Mouse (Mus musculus) left cerebral cortex, postnatal 10 days (tissue): Measurements from ENCODE around the gene Midn. TPM values are rescaled to one million over a fixed set of nuclear protein-coding genes. Genes with fewer than 3 reads are reported as not detected.
A peak's percentile ranks its signal among the peaks of the same experiment; 100 is the strongest.

ENCODE experiments used
- DNase-seq, 2 experiments: peaks; one replicate each; pipeline ENCODE4 v3.0.0; 2021 to 2022; ENCODE audit warnings: low spot score in 2 of 2, mixed read lengths in 1 of 2; ENCODE audit errors: extremely low spot score in 1 of 2
- intact Hi-C: fragments of 180-260 bp; cut with DNase I; formaldehyde crosslinking; loops from one replicate; pipeline ENCODE4 v1.15.1; 2025
- total RNA-seq, 2 experiments: library from RNA; stranded (reverse); gene quantifications; 2 replicates each; pipeline ENCODE4 v1.2.3; 2021

The Midn gene
- total RNA-seq, 2 experiments from 2014 or later, result 92.6 to 103 TPM

DNA sequence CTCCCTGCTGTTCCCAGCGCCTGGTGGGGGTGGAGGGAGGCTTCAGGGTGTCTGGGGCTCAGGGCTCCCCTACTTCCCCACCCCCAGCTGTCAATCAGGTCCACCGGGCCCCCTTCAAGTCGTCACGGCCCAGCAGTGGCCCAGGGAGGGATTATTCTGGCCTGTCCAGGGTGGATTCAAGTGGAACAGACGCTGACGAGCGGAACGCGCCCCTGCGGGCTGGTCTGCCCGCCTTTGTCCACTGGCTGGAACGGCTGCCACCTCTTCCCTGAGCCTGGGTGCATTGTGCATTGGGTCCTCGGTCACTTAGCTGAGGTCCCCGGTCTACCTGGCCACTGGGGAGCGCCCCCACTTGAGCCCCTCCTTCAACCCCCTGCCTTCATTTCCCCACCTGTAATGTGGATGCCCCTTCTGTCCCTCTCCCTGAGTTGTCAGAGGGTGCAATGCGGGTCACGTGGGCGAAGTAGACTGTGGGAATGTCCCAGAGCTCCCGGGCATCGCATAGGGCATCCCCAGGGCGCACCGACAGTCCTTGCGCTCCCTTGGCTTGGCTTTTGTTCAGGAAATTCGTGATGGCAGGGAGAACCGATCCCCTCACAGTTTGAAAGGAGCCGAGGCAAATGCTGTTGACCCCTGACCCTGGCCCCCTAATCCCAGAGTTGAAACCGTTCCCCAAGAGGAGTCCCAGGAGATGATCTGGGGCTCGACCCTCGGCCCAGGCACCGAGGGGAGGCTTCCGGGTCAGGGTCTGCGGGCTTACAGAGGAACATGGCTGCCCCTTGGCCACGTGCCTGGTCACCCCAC lies 48.9 kb downstream of the Midn start:
- intact Hi-C loops, result no loop called here
- no peak for DNase-seq

DNA sequence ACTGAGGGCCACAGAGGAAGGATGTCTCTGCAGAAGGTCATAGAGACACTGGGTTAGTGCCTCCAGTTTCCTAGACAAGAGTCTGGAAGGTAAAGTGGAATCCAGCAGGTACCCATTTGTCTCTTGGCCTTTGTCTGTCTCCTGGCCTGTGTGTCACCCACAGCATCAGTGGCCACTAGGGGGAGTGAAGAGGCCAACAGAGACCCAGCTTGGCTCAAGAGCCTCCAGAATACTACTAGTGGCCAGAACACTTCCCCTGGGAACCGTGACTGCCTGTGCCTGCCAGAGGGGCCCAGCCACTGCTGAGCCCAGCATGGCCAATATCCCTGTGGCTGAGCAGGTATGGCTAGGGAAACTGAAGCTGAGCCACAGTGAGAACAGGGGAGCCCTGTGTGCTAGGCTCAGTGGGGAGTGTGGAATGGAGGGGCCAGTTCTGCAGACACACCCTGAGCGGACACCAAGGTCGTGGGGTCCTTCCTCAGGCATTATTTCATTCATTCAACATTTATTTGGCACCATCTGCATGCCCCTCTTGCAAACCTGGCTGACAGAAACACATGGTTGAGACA lies 51.5 kb downstream of the Midn start:
- intact Hi-C loops, result no loop called here
- DNase-seq, result peak; percentile 63 to 86

DNA sequence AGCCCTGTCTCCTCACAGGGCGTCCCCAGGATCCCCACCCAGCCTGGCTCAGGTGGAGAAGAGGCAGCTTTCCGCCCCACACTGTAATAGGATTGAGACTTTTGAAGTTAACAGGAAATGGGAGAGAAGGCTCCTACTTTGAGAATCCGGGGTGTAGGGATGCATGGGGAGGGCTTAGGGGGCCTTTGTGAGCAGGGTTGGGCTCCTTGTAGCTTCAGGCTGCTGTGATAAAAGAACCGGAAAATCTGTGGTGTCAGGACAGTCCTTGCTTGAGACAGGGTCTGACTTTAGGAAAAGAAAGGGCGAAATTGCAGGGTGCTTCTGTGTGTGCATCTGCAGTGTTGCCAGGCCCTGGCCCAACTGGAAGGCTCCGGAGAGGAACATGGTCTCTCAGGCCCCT lies 52.4 kb downstream of the Midn start:
- no peak for DNase-seq
- intact Hi-C loops, result no loop called here

DNA sequence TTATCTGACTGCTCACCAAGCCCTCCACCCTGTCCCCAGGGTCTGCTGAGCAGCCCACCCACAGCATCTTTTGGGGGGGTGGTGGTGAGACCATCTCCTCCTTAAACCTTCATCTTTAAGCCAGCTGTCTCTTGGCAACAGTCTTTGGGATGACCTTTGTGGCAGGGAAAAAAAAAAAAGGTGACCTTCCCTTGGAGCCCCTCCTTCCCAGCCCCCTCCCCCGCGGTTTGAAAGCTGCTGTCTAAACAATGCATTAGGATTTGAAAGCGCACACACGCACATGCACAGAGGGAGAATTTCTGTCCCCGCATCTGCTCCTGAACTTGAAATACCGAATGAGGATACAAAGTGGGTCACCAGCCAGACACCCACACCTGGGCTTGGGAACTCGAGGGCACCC lies 56.0 kb downstream of the Midn start:
- DNase-seq, result no peak
- intact Hi-C loops, result no loop called here

DNA sequence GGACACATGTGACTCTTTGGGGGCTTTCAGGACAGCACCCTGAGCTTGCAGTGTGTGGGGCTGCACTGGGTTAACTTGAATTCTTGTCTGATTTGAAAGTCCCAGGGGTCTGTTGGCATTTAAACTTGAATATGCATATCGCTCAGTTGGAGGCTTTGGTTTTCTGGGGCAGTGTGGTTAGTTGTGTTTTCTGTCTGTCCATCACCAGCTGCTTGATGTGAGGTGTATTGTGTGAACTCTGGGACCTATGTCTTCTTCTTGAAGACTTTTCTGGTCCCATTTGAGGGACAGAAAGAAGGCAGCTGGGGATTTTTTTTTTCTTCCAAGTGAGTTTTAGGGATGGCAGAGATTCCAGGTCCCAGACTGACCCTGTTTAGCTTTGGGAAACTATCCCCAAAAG lies 59.1 kb downstream of the Midn start:
- DNase-seq, result no peak
- intact Hi-C loops, result no loop called here

DNA sequence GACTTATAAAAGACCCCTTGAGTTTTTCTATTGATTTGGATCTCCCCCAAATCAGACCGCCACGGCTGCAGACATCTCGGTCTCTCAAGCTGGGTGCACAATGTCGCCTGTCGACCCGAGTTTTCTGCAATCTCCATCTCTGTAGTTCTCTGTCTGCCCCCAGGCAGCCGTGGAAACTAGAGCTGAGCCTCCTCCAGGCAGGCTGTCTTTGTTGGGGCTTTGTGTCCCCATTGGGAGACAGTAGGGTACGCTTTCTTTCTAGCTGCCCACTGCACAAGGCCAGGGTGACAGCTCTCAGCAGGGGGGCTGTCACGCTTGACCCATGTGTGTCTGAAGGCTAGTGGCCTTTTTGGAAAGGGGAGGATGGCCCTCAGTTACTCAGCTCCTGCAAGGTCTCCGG lies 59.6 kb downstream of the Midn start:
- intact Hi-C loops, result no loop called here
- no peak for DNase-seq

Other genes starting within 250 kb of the Midn start
- 10 to 100 TPM; 55.4 to 61.9 TPM for gene Med16, start 239.3 kb upstream of the Midn start, total RNA-seq
- gene Gm26602, start 237.4 kb upstream of the Midn start, total RNA-seq, result not detected
- 1 to 10 TPM; 6.8 to 8.4 TPM for gene Kiss1r, start 231.3 kb upstream of the Midn start, total RNA-seq
- gene R3hdm4, start 227.1 kb upstream of the Midn start, total RNA-seq, result 100 to 1,000 TPM; 389 to 406 TPM
- 1 to 10 TPM; 6.0 to 7.1 TPM for gene Arid3a, start 221.2 kb upstream of the Midn start, total RNA-seq
- gene Wdr18, start 188.1 kb upstream of the Midn start, total RNA-seq, result 10 to 100 TPM; 46.2 to 49.9 TPM
- under 1 TPM; 0.24 to 0.28 TPM for gene Grin3b, start 177.6 kb upstream of the Midn start, total RNA-seq
- 100 to 1,000 TPM; 136 TPM for gene Tmem259, start 163.9 kb upstream of the Midn start, total RNA-seq
- gene Cnn2, start 159.7 kb upstream of the Midn start, total RNA-seq, result 10 to 100 TPM in 1 of 2 experiments, 1 to 10 TPM in 1; 8.9 to 12.4 TPM
- 1 to 10 TPM; 8.5 to 9.8 TPM for gene Abca7, start 151.8 kb upstream of the Midn start, total RNA-seq
- gene Arhgap45, start 131.6 kb upstream of the Midn start, total RNA-seq, result 1 to 10 TPM; 3.3 to 4.5 TPM
- 10 to 100 TPM; 64.1 to 66.0 TPM for gene Polr2e, start 108.5 kb upstream of the Midn start, total RNA-seq
- gene Gpx4, start 101.1 kb upstream of the Midn start, total RNA-seq, result 100 to 1,000 TPM; 436 to 469 TPM
- gene Sbno2, start 42.7 kb upstream of the Midn start, total RNA-seq, result 10 to 100 TPM; 20.4 to 21.2 TPM
- 10 to 100 TPM; 81.6 to 93.4 TPM for gene Stk11, start 32.5 kb upstream of the Midn start, total RNA-seq
- gene Atp5d, start 9.6 kb upstream of the Midn start, total RNA-seq, result 100 to 1,000 TPM; 342 to 379 TPM
- 100 to 1,000 TPM; 394 to 415 TPM for gene Cbarp, start 7.4 kb upstream of the Midn start, total RNA-seq
- 100 to 1,000 TPM; 138 to 151 TPM for gene Cirbp, start 17.7 kb downstream of the Midn start, total RNA-seq
- 1 to 10 TPM; 4.5 TPM for gene 1600002K03Rik, start 24.7 kb downstream of the Midn start, total RNA-seq
- gene Efna2, start 31.2 kb downstream of the Midn start, total RNA-seq, result 10 to 100 TPM; 18.4 to 19.1 TPM
- gene Mum1, start 78.2 kb downstream of the Midn start, total RNA-seq, result 10 to 100 TPM; 43.5 to 45.3 TPM
- gene Ndufs7, start 100.8 kb downstream of the Midn start, total RNA-seq, result 100 to 1,000 TPM; 142 to 161 TPM
- gene Gamt, start 112.7 kb downstream of the Midn start, total RNA-seq, result 10 to 100 TPM; 25.9 to 26.0 TPM
- gene Dazap1, start 113.2 kb downstream of the Midn start, total RNA-seq, result 10 to 100 TPM; 95.2 to 98.6 TPM
- gene Rps15, start 144.2 kb downstream of the Midn start, total RNA-seq, result 100 to 1,000 TPM; 784 to 803 TPM
- gene Apc2, start 147.7 kb downstream of the Midn start, total RNA-seq, result 100 to 1,000 TPM; 175 to 194 TPM
- 10 to 100 TPM; 19.9 to 21.0 TPM for gene 2310011J03Rik, start 172.3 kb downstream of the Midn start, total RNA-seq
- gene Pcsk4, start 181.2 kb downstream of the Midn start, total RNA-seq, result 1 to 10 TPM; 9.8 to 9.9 TPM
- gene Reep6, start 181.7 kb downstream of the Midn start, total RNA-seq, result 10 to 100 TPM in 1 of 2 experiments, 1 to 10 TPM in 1; 9.3 to 10.1 TPM
- under 1 TPM; 0.66 to 0.85 TPM for gene Adamtsl5, start 200.1 kb downstream of the Midn start, total RNA-seq
- gene Plk5, start 208.2 kb downstream of the Midn start, total RNA-seq, result 1 to 10 TPM; 3.1 to 5.1 TPM
- 10 to 100 TPM; 31.1 to 35.4 TPM for gene Mex3d, start 239.4 kb downstream of the Midn start, total RNA-seq